Mouse (Mus musculus) cerebellum, postnatal 25 days (tissue): ENCODE measurements around the gene Myl9.
A peak's percentile ranks its signal among the peaks of the same experiment; 100 is the strongest.

Source experiments
- DNase-seq, 2 experiments: peaks; one replicate each; pipeline ENCODE4 v3.0.0; 2021; ENCODE audit warnings: mixed read lengths in 2 of 2

The Myl9 gene

DNA sequence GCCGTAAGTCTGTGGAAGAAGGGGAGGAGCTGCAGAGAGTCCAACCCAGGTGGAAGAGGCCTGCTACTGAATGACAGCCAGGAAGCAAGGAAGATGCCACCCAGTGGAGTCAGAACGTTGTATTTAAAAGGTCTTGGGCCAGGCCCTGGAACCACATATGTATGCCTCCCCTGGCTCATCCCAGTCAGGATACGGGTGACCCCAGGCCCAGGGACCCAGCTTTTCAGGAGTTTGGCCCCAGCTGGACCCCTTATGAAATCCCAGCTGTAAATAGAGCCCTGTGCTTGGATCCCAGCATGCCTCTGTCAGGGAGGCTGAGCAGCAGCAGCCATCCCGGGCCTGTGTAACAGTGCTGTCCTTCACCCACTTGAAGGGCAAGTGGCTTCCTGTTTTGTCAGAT, 10.5 kb upstream of the Myl9 start:
- no peak for DNase-seq

DNA sequence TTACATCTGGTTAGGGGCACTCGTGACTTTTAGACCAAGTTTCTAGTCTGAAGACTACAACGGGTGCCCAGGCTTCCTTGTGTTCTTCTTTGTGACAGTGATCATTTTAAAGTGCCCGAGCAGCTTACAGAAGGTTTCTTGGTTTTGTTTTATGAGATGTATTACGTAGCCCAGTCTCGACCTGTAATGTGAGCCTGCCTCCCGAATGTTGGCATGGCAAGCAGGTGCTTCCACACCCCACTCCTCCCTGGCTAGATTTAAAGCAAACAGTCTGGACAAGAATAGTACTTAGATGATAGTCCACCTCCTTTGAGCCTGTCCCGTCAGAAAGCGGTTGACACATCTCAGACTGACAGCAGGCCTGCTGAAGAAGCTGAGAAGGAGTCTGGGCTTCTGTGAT, 9.6 kb upstream of the Myl9 start:
- no peak for DNase-seq

DNA sequence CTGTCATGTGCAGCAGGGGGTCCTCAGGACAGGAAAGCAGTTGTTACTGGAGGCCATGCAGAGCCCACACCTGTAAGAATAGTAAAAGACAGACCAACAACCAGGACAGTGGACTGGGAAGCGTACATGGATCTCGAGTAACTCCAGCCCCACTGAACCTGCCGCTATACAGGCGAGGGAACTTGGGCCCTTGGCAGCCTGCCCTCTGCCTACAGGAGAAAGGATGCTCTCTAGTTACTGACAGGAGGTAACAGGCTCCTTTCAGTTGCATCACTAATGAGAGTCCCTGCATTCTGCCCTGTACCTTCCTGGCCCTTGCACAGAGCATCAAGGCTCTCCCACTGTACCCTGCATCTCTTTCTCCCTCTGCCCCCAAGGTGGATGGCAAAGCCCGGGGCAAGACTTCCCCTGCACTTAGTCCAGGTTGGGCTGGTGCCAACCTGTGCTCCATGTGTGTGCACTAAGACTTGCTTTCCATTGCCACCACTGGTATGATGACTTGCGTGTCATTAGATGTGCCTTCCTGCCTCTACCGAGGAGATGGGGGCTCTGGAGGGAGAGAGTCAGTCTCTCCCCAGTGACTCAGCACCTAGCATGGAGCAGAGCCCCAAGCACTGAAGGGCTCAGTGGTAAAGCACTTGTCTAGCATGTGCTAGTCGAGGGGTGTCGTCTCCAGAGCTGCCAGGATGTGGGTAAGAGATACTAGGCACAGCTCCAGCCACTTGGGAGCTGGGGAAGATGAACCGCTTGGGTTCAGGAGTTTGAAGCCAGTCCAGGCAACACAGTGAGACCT, 8.8 kb upstream of the Myl9 start:
- peak; percentile 40 to 68 for DNase-seq

DNA sequence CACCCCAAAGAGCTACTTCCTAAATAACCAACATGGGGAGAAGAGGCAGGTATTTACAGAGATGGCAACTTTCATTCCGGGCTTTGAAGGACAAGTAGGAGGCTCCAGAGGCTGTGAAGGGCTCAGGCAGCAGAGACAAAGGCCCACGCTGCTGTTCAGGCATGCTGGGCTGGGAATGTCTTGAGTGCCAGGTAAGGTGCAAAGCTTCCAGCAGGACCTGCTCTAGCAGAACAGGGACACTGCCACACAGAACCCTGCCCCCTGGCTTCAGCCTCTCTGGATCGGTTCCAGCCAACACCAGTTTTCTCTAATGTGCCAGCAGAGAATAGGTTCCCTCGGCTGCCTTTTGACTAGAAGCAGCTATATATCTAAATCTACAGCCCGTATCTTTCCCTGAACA, 8.1 kb upstream of the Myl9 start:
- DNase-seq: peak in 1 of 2 experiments; percentile 29

DNA sequence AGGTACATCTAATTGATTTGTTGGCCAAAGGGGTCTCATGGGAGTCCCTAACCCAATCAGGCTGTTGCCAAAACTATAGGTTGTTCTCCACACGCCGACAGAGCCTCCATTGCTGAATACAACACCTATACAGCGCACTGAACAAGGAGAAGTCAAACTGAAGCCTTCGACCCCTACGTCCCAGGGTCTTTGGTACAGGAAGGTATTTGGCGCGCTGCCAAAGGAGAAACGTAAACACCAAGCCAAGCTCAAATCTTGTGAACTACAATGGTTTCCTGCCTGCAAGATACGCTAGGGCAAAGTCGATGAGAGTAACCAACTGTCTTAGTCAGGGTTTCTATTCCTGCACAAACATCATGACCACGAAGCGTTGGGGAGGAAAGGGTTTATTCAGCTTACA, 5.9 kb upstream of the Myl9 start:
- DNase-seq: no peak

DNA sequence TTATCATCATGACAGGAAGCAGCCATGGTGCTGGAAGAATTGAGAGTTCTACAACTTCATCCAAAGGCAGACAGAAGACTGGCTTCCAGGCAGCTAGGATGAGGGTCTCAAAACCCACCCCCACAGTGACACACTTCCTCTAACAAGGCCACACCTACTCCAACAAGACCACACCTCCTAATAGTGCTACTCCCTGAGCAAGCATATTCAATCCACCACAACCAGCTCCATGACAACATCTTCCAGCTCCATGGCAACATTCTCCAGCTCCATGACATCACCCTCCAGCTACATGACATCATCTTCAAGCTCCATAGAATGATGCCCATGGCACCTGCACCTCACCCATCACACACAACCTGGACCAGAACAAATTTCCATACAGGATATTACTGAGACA, 1.8 kb upstream of the Myl9 start:
- no peak for DNase-seq

DNA sequence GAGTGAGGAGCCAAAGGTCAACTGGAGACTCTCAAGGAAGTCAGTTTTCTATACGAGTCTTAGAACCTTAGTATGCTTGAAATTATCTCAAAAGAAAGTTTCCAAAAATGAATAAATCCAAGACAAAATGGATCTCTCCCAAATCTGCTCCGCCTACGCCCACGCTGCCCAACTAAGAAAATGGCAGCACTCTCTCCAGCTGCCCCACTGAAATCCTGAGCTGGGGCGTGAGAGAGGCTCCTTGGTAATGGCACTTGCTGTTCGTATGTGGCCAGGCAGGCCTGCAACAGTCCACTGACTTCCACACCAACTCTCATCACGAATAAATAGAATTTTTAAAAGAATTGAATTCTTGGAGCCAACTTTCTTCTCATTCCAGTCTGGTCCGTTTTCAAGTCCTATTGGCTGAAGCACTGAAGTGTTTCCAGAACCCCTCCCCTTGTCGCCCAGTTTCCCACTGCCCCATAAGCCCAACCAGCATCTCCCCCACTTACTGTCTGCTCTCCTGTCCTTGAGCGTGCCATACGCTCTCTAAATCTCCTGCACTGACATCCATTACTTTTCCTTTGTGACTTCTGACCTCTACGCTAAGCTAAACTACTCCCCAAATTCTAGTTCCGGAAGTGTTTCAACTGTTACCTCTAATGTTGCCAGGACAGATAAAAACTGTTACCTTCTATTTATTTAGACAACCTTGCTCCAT, 1.0 kb upstream of the Myl9 start:
- DNase-seq: no peak

DNA sequence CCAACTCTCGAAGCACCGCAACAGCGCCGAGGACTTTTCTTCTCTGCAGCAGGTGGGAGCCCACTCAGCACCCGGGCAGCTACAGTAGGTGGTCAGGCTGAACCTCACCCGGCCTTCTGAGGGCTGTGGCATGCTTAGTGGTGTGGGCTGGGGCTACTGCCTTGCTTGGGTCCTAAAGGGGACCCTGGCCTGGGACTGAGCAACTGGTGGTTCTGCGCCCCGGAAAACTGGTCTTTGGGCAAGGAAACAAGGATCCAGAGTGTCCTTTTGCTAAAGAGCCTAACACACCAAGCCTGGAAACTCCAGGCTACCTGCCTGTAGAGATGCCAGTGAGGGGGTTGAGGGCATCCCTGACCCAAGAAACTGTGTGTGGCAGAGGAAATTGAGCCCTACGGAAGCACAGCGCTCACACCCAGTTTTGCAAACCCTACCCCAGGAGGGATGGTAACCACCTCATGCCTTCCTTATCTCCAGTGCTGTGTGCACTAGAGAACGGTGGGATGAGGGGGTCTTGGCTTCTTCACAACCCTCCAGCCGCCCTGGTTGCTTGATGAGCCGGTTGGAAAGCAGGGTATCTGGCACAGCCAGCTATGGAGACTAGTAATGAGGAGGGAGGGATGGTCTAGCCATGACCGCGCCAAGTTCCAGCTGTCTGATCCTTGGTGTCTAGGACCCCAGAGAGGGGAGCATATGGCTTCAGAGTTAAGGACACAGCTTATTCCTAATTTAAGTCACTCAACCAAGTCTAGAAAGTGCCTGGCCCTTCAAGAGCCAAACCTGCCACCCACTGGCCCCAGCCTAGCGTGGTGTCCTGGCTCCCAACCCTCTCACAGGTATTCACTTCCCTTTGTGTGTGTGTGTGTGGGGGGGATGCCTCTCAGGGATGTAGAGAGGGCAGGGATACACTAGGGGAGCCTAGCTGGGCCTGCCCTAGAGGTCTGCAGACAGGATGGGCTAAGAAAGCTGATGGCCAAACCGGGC, 525 bp downstream of the Myl9 start:
- DNase-seq: no peak

DNA sequence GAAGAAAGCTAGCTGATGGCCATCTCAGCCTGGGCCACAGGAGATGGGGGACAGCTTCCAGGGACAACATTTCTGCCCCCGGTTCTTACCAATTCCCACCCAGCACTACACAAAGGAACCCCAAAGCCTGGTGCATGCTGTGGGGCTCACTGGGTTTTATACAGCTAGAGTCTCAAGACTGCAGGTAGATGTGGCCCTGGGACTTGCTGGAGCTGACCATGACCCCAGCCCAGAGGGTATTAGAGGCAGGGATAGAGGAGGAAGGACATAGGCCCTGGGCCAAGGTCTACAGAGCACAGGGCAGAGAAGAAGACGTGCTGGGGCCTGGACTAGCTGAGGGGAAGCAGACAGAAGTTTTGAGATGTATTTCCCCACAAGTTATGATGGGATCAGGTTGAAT, 1.7 kb downstream of the Myl9 start:
- no peak for DNase-seq

DNA sequence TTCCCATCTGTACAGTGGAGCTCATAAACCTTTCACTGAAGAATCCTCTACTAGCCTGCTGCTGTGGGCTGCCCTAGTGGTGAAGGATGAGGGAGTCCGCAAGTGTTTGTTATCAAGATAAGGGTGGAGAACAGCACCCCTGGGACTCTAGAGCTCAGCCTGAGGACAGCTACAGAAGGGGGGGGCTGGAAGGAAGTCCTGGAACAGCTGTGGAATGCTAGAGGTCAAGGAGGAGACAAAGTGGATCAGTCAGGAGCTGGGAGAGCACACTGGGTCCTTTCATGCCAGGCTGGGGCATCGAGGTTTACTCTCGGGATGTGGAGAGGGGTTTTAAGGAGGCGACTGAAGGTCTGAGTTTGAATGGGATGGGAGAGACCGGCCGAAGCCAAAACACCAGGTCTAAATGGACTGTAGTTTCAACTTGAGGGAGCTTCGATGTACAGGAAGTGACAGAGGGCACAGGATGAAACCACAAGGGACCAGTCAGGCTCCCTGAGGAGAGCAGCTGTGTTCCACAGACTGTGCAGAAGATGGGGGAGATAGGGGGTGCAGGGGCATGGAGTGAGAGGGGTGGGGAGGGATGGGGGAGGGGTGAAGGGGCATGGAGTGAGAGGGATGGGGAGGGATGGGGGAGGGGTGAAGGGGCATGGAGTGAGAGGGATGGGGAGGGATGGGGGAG, 2.2 kb downstream of the Myl9 start:
- DNase-seq: no peak

DNA sequence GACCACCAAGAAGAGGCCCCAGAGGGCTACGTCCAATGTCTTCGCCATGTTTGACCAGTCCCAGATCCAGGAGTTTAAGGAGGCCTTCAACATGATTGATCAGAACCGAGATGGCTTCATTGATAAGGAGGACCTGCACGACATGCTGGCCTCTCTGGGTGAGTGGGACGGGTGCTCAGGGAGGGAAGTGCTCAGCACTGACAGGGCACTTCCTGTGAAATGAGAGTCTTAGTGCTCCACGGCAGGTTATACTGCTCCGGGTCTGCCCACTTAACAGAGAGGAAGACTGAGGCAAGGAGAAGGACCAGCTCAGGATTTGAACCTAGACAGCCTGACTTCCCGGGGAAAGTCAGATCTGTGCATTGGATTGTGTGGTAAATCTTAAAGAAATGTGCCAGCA, 3.4 kb downstream of the Myl9 start:
- DNase-seq: no peak

DNA sequence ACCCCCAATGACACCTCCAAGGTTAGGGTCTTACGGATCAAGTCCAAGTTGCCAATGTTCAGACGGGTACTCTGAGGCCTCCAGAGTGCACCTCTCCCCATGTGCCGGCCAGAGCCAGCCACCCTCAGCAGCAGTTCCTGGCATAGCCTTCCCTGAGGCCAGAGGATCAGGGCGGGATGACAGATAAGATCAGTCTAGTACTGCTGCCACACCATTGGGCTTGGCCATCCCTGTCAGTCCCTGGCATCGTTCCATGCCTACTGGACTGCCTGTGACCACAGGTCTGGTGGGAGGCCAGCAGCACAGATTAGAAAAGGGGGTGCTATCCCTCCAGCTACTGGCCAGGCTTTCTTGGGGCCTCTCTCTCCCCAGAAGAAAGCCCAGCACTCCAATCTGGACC, 3.8 kb downstream of the Myl9 start:
- DNase-seq: no peak

DNA sequence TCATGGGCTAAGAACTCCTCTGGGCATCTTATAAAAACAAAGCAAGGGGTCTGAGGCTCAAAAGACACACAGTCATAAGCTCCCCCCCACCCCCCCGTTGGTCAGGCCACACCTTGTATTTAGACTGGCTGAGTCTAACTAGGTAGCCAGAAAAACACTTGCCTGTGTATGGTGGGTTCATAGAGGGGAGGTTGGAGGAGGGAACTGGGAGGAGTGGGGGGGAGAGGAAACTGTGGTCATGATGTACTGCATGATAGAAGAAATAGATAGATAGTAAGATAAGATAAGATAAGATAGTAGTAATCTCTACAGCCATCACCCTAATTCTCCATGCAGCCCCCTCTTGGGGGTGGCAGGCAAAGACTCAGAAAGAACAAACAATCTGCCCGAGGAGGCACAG, 4.3 kb downstream of the Myl9 start:
- no peak for DNase-seq

DNA sequence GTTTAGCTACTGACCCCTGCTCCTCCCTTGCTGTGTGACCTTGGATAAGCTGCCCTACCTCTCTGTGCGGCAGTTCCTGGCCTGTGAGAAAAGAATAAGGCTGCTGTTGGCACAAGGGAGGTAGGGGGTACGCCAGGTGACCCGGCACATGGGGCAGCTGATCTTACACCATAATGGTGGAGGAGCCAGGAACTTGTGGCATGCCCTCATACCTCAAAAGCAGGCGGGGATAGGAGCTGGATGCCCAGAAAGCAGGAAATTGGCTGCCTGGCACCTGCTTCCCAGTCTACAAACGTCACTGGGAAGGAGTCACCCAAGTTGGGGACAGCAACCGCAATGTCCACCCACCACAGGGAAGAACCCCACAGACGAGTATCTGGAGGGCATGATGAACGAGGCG, 4.9 kb downstream of the Myl9 start:
- DNase-seq: no peak

DNA sequence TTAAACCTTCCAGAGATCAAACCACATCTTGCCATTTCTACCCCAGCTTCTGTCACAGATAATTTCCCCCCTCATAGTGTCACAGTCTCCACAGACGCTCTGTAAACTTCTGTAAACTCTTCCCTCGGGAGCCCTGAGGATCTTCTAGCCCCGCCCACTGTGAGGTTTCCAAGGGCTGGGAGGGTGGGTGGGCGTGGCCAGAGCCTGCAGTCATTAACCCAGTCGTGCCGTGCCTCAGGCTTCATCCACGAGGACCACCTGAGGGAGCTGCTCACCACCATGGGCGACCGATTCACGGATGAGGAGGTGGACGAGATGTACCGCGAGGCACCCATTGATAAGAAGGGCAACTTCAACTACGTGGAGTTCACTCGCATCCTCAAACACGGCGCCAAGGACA, 5.5 kb downstream of the Myl9 start:
- DNase-seq: no peak

DNA sequence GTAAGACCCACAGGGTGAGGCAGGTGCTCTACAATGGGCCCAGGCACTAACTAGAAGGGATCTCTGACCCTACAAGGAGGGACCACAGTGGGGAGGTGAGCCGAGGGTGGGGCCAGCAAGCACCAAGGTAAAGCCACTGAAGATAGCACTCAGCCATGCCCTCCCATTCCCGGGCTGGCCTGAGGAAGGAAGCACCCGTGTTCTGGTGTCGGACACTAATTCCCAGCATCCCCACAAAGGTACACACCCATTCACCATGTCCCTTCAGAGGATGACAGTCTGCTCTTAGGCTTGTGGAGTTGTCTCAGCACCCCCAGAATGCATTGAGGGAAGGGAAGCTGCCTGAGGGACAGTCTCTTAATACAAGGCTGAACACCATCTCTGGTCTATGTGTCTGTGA, 6.1 kb downstream of the Myl9 start:
- DNase-seq: no peak

DNA sequence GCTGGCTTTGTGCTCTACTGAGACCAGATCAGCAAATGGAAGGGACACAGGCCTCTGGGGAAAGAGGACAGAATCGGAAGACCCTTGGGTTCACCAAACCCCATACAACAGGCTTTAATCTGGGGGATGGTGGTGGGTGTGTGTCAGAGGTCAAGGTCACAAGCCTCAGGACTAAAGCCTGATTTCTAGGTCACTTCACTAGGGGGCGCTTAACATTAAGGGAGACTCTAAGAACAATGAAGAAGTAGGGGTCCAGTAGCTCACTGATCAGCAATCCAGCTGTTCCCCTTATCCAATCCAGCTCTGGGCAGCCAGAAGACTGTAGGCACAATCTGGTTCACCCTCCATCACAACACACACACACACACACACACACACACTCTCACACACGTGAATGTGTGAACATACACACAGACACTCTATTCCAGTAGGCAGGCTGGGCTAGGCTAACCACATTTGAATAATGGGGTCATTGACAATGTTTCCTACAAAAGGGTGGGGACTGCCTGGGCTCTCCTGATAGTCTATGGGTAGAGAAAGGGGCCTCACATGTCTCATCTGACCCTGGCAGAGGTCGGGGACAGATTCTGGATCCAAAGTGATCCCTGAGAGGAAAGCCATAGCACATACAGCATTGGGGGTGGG, 6.7 kb downstream of the Myl9 start:
- no peak for DNase-seq

DNA sequence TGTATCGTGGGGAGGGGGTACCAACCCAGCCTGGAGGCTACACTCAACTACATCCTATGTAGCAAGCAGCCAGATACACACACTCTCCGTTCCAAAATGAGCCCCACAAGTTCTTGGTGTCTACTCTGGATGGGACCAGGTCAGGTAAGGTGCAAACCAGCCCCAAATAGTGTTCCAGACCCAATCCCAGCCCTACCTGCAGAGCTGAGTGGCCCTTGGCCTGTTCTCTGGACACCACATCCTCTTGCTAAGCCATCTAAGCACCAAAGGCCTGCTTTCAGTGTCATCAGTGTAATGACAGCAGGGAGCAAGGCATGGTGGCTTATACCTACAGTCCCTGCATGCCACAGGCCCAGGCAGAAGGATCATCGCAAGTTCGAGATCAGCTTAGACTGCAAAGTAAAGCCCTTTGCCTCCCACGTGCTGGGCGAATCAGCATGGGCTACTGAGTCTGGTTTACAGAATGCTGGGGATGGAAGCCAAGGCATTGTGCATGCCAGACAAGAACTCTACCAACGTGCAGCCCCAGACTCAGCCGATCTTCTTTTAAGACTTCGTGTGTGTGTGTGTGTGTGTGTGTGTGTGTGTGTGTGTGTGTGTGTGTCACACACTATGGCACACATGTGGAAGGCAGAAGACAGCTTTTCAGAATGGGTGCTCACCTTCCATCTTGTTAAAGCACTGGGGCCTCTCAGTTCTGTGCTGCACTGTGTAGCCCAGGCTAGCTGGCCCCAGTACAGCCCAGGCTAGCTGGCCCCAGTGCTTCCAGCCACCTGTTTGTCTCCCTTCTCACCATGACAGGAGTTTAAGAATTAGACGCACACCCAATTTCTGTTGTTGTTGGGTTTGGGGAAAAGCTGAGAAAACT, 7.5 kb downstream of the Myl9 start:
- no peak for DNase-seq

DNA sequence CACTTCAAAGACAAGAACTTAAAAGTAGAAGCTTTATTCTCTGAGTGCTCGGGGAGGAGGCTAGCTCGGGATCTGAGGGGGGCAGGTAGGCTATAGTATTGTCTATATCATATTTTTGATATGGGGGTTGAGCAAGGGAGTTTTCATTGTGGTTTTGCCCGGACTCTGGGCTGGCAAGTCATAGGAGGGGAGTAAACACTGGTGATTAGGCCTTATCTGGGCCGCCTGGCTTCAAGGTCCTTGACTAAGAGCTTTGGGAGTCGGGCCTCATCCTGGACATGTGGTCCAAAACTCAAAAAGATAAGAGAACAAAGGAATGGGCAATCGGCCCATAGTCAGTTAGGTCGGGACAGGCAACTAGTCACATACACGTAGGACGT, 8.1 kb downstream of the Myl9 start:
- no peak for DNase-seq

DNA sequence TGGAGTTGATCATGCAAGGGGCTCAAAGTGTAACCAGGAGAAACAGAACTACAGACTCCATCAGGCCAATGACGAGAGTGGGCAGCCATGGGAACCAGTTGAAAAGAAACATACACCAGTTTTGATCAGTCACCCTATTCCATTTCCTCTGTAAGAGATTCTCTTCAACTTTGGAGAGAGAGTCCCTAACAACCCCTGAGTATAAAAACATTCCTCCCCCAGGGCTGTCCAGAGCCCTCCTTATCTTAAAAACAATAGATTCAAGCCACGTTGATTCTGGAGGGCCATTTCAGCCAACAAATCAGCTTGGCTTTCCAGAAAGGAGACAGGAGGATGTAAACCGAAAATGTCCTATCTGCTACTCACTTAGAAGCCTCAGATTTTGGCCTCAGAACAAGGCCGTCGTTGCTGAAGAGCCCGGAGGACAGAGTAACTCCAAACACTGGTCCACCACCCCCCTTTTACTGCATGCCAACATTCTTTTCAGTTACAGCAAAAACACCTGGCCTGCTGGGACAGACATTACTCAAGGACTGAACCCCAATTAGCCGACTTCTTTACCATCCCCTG, 8.9 kb downstream of the Myl9 start:
- DNase-seq: no peak

DNA sequence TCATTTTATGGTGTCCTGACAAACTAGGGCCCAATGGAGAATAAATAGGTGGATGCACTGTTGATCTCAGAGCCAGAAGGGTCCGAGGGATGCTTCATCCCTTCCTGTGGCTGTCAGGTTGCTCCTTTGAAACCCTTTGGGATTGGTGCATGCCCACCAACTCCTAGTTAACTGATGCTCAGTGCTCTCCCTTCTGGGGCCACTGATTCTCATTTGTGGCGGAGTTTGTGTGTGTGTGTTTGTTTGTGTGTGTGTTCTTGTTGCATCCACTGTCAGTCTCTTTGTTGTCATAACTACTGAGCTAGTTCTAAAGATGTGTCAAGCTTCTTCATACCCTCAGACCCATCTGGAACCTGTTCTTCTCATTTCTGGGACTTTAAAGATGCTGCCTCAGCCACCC, 9.7 kb downstream of the Myl9 start:
- DNase-seq: no peak
